Mouse (Mus musculus) heart, adult 8-10 months (tissue): ENCODE data around the gene Eefsec. TPM values are rescaled to one million over a fixed set of nuclear protein-coding genes. Genes with fewer than 3 reads are reported as not detected.
A peak's percentile ranks its signal among the peaks of the same experiment; 100 is the strongest.

Experiments used
- DNase-seq: peaks from one replicate; pipeline ENCODE4 v3.0.0; 2022; ENCODE audit warnings: low spot score
- total RNA-seq, 4 experiments: library from RNA; stranded (reverse); gene quantifications; 2 replicates each; pipeline ENCODE4 v1.2.4; 2022

Eefsec gene
- total RNA-seq, 4 experiments from 2014 or later, result 6.5 to 8.4 (median 7.7) TPM

DNA sequence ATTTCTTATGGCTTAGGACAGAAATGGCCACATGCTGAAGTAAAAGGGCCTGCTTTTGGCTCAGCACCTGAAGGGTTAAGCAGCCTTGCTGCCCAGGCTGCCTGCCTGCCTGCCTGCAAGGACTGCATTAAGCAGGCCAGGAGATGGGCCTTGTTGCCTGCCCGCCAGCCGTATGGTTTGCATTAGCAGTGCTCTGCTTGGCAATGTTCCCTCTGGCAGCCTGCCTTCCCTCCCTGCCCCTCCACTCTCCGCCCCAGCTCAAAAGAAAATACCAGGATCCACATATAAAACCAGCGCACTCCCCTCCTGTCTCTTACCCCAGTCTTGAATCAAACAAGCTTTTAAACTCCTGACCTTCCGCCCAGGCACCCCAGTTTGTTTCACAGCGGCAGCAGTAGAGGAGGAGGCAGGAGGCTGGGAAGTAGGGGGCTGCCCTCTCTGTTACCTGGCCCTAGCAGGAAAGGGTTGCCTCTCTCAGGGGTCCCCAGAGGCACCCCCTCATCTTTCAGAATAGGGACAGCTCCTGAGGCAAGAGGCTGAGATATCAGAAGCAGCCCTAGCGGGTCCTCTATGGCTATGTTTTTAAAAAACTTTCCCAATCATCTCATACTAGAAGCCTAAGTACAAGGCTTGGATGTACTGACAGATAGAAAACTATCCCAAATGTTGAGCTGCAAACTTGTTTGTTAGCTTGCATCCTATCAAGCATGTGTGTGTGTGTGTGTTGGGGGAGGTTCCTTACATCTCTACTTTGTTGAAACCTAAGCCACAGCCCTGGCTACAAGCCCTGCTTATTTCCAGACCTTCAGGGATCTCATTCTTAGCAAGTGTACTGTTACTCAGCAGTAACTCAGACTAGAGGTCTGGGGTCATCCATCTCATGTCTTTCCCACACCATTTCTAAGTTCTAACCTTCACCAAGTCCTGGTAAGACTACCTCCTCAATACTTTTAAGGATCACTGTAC lies 102.6 kb downstream of the Eefsec start:
- peak; percentile 44 for DNase-seq

DNA sequence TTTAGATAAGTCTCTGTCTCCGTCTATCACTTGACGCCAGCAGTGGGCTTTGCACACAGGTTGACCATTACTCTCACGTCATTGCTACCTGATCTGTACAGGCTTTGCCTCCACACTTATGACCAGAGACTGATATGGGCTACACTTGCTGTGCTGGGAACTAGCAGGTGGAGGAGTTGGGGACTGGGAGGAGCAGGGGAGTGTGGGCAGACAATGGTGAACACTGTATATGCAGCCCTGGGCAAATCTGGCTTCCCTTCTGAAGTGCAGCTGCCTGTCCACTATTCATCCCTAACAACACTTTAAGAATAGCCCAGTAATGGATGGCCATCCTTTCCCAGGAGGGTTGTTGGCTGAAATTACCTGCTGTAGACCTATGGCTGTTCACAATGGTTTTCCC lies 103.4 kb downstream of the Eefsec start:
- DNase-seq, result no peak

DNA sequence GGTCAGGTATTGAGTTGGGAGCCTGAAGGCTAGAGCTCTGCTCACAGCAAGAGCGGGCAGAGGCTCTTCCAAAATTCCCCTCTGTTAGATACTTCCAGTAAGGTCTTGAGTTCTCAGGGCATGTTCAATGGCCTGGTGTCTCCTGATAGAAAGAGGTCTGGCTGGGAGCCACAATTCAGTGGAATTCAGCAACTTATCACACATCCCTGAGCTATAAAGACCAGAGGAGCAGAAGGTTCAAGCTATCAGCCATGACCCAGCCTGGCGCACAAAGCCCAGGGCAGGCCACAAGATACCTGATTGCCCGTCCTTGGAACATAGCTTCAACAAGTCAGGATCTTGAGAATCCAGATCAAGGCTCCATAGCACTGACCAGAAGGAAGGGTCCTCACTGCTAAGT lies 105.2 kb downstream of the Eefsec start:
- no peak for DNase-seq

DNA sequence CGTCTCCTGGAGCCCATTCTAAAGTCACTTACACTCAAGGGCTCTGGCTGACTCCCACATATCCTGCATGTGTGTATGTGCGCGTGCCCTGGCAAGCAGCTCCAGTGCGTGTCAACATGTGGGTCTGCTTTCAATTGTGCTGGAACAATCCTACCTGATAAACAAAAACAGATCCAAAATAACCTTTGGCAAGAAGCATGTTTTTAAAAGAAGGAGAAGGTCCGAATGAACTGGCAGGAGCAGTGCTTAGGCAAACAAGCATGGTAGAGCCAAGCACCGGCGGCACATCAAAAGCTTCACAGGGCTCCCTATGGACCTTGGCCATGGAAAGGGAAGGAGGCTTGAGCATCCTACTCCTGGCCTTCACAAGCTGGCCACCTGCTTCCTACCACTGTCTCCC lies 105.6 kb downstream of the Eefsec start:
- DNase-seq, result no peak

DNA sequence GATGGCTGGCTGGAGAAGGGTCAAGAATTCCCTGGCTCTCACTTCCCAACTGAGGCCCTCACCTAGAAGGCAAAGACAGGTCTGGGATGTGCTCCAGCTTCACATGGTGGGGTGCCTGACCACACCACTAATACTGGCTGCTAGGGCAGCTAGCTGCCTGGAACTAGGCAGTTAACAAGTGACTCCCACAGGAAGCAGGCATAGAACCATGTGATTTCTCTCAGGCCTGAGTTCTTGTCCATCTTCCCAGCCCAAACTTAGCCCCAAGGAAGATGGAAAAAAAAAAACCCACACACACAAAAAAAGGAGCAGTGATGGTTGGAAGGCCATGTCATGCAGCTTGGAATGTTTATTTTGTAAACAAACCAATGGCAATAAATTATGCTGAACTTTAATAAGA lies 117.0 kb downstream of the Eefsec start:
- no peak for DNase-seq

DNA sequence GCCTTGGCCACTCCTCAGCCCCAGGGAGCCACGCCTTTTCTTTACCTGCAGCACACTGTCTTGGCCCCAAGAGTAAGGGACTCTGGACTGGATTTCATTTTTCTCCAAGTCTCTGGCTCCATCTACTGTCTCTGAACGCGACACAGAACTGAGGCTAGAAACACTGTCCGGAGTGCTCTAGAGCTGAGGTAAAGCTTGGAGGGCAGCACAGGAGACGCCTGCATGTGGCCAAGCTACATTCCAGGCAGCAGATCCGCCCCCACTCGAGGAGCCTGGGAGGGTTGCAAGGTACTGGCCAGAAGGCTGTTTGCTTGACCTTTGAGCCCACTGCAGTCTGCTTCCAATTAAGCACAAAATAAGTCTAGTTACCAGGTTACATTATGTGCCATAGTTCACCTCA lies 124.5 kb downstream of the Eefsec start:
- no peak for DNase-seq

DNA sequence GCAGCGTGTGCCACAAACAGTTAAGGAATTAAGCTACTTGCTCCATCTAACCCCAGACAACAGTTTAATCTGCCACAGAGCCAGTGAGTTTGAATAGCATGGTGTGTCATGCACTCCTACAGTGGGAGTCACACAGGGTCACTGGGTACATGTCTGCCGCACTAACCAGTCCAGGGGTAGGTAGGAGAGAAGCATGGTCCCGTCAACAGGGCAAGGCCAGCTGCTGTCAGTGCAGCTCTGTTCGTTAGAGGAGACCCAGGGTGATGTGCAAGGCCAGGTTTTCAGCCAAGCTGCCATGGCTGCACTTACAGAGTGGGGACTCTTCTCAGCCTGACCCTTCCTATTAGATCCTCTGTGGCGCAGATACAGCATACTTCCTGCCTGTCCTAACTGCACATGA lies 125.1 kb downstream of the Eefsec start:
- no peak for DNase-seq

DNA sequence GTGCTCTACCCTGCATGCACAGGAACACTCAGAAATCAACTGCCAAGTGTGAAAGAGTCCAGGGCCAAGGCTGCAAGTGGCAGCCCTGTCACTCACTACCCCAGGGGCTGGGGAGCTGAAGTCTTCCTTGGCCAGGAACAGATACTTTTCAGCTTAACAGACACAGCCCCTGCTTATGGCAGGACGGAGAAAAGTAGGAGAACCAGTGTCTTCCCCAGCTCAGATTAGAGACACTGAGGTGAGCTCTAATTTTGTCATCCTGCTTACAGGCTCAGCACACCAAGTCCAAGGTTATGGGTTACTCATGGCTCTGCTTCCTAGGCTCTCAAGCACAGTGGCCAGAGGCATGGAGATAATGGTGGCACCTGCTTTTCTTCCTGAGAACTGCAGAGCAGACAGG lies 126.6 kb downstream of the Eefsec start:
- no peak for DNase-seq

DNA sequence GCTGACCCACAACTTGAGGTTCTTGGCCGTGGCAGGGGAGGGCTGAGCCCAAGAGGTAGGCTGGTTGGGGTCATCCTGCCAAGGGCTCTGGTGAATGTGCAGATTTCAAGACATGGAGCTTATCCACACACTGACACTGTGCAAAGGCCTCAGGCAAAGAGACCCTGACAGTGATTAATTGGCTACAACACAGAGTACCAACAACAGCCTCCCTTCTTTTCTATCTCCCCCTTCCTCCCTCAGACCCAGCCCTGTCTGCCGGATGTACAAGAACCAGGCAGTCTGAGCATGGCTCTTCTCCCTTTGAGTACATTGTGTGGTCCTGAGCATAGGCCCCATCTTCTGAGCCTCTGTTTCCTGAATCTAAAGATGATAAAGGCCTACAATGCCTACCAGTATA lies 131.0 kb downstream of the Eefsec start:
- DNase-seq, result no peak

DNA sequence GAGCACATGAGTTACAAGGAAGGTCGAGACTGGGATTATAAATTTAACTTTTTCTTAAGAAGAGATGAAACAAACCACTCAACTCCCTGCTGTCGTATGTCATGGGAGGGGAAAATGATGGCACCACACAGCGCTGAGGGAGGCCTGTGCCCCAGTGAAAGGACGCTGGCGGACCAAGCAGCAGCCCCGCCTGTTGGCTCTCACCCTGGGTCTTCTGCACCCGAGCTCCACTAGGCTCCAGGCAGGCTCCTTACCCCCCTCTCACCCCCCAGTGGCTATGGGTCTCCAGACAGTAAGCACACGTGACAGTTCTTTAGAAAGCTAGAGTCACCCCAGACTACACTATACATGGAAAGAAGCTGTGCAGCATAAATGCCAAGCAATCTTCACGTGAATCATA lies 132.4 kb downstream of the Eefsec start:
- DNase-seq, result no peak

DNA sequence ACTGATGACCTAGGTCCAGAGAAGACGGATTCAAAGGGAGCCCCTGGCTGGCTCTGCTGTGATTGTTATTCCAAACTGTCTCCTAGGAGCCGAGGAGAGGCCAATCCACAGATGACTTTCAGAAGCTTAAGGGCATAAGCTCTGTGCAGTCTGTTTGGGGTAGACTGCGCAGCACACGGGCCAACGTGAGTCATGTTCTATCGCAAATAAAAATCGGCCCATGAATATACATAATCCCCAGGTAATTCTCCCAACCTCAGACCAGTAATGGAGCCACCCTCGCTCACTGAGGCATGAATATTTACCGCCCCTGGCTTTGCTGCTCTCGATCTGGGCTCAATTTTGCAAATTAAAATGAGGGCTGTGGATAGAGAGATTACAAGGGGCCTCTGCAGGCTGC lies 134.7 kb downstream of the Eefsec start:
- no peak for DNase-seq

DNA sequence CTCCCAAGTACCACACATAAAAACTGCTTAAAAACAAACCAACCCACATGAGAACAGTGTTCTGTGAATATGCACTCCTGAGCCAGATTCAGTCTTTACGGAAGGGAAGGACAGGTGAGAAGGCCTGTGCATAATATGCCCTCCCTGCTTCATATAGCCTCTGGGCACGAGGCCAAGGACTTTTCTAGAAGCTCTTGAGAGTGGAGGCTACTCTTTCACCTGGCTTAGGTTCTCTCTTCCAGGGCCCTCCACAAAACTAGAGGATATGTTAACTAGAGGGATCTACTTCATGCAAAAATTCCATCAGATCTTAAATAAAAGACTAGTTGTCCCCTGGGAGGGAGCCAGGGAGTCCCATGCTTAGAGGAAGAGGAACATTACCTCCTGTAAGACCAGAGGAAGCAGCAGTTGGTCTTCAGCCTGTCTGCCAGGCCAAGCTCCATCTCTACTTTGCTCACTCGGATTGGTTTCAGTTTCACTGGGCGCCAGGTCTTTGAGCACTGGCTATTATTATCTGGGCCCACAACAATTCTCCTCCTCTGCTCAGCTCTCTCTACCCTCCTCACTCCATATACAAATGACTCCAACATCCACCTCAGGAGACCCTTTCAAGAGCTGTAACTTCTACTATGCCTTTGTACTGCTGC lies 140.1 kb downstream of the Eefsec start:
- no peak for DNase-seq

DNA sequence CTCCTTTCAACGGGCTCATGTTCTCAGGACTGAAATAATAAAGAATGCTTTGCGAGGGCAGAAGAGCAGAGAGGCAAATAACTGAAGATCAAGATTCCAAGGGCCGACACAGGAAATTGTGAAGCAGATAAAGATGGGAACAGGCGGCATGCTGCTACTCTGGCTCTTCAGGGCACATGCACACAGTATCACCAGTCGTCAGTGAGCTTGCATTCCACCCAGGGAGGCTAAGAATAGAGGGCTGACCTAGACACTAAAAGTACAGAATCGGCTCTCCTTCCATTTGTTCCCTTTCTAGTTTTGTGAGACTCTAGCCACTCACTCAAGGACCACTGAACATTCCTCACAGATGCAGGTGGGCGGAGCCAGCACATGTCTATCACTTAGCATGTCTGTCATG lies 145.1 kb downstream of the Eefsec start:
- no peak for DNase-seq

DNA sequence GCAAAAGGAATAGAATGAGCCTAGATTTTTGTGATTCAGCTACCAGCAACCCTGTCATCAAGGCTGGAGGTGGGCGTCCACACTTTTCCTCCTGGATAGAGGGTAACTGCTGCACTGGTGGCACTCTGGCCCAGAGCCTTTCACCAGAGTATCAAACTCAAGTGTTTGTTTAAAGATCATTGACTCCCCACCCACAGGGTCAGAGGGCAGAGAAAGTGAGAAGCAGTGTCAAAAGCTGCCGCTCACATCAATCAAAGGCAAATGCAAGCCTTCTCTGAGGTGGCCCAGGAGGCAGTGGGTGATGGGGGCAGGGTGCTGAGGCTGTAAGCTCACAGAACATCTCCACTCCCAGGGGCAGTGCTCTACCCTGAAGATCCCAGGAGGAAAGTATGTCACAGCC lies 146.8 kb downstream of the Eefsec start:
- DNase-seq, result no peak

DNA sequence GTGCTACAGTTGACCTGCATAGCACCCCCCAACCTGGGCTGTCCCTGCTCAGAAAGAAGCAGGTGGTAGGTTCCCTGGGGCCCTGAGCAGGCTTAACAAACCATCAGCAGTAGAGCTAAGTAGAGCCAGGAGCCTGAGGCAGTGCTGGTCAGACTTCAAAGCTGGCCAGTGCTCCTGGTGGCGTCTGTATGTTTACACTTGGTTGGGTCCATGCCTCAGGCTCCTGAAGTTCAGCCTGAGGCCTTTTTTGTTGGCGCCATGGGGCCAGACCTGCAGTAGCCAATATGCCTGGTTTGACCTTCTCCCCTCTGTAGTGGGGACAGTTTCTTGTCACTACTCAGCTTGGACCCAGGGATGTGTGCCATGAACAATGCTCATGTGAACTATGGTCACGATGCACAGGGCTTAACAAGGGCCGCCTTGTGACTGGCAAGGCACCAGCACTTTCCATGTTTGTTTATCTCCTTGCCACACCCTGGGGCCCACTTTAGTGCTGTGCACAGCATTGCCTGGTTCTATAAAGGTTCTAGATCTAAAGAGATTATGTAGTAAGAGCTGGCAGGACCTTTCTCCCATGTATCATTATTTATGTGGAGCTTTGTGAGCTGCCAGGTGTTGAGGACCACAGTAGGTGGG lies 153.9 kb downstream of the Eefsec start:
- DNase-seq, result no peak

DNA sequence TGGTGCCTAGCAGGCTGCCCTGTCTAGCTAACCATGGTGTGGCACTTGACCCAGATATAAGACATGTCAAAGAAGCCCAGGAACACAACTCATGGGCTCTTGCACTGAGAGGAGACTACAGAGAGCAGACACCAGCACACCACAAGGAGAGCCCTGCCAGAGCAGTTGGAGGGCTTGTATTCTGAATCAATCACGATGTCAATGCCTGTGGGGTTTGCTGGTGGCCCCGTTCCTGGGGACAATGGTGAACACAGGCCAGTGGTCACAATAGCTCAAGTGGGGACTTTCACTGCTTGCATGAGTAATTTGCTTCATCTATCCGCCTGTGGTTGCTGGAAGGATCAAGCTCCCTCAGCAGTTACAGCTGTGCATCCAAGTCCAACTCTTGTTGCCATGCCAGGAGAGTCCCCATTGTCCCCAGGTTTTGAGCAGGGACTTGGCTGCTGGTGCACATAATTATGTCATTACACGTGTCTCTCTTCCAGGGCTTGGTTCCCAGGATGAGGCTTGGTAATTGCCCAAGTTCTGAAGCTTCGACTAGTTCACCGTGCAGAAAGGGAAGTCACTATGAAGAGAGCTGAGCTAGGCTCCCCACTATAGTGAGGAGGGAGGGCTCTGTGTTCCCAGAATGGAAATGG lies 156.1 kb downstream of the Eefsec start:
- DNase-seq, result peak; percentile 71

DNA sequence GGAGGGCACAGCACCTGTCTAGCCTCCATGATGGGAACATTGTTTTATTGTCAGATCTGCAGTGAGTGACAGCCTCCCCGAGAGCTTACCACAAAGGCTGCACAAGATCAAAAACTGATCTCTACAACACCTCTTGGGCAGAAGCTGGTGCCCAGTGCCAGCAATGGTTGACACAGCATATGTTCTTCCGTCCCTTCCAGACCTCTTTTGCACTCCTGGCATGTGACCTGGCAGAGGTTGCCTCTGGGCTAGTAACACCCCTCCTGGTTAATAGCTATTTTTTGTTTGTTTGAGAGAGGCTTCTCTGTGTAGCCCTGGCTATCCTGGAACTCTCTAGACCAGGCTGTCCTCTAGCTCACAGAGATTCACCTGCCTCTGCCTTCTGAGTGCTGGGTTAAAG lies 168.2 kb downstream of the Eefsec start:
- no peak for DNase-seq

DNA sequence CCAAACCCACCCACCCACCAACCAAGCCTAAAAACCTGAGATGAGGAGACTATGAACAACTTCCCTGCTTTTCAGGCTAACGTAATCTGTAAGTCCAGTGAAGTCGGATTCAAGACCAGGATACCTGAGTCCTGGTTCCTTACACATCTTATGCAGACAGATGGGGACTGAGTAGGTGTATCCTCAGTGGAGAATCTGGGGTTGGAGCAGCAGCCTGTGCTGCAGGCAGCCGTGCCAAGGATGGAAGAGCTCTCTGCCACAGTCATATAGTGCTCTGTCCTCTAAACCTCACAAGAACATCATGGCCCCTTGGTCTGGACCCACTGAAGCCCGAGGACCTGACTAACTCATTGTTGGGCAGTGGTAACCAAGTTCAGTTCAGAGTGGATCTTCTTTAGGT lies 169.1 kb downstream of the Eefsec start:
- DNase-seq, result no peak

DNA sequence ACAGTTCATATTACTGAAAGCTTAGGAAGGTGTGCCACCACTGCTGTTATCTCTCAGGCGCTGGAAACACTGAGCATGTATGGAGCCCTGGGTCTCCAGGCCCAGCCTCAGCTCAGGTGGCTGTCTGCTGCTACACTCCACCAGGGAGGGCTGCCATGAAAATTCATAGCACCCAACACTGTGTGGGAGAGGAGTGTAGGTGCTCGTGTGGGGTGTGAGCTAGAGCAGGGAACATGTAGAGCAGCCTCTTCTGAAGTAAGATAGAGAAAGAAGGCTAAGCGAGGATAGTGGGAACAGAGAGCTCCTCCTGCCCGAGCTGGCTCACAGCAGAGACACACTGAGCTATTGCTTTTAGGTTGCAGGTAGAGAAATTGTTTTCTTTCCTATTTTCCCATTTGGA lies 170.1 kb downstream of the Eefsec start:
- DNase-seq, result no peak

DNA sequence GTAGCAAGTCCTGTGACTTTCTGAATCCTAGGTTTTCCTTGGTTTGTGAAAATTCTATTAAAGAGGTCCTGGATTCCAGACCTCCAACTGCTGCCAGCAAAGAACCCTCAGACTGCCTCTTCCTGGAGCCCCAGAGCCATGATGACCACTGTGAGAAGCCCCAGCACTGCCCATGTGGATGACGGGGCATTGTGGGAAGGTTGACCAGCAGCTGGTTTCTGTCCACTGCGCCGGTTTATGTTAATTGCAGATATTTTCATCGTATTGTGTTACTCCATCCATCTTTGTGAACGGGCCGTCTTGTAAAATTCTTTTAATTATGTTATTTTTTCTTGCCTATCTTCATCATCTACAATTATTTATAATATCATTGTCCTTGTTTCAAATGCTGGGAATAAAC lies 171.7 kb downstream of the Eefsec start:
- no peak for DNase-seq

DNA sequence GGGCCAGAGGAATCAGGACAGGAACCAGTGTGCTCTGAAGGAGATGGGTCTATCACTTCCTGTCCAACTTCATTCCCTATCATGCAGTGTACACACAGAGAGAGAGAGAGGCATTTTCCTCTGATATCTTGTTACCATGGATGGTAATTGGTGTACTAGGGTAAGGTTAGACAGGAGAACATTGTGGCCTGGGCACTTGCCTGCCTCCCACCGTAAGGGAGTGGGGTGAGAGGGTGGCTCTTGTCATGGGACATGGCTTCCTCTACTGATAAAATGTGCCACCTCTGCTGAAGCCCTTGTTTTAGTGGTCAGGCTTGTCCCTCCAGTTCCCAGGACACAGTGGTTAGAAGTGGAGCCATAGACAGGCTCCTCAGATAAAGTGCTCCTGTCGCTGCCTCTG lies 178.4 kb downstream of the Eefsec start:
- no peak for DNase-seq

DNA sequence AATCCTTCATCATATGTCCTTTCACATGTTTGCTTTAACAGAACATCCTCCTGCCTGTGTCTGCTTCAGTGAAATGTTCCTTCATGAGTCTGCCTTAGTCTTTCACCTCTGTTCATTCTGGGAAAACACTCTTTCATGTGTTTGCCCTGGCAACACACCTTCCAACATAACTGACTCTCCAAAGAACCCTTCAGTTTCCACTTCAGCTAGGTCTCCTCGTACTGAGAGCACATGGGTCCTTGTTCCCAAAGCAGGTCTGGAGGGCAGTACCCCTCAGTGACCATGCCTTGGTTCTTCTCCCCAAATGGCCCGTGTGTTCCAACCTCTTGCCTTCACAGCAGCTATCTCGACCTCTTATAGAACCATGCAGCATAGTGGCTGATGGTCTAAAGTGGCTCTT lies 179.3 kb downstream of the Eefsec start:
- no peak for DNase-seq
